Comparison of ENCODE assay signal across 8 mouse cellular contexts in genomic region chr1:74034736-74035135, GRCm38 (mm10).
A peak's percentile ranks its signal among the peaks of the same experiment; 100 is the strongest.
DNase-seq lines count a peak whose midpoint lies in the region; ATAC-seq lines count a peak whose summit lies in the region.
"Had no signal": no experiment of that assay in that cellular context is flagged by ENCODE, and none has a peak within 500 bp of the region (broad histone marks: within the 10 kb centered on the region; RNA-seq: fewer than 3 reads in every experiment).

No protein-coding gene starts in this region.

- no peaks in the 10 kb centered on the region for H3K36me3 ChIP-seq in lung, embryonic 16.5 days (ENCODE audit: control insufficient read depth, insufficient read depth, low read length)
- H3K36me3 ChIP-seq in forebrain, embryonic 11.5 days (ENCODE audit: control insufficient read depth, insufficient read depth, low read length): no peaks in the 10 kb centered on the region

- peak overlapping the region; percentile 78; the same call in 1 of the 2 replicates for H3K9ac ChIP-seq in lung, embryonic 16.5 days (ENCODE audit: low read length)
- H3K9ac ChIP-seq in forebrain, embryonic 11.5 days (ENCODE audit: low read length): no peak overlapping the region

- H3K4me3 ChIP-seq in lung, embryonic 16.5 days (ENCODE audit: low read length): peak overlapping the region; percentile 67
- no peak overlapping the region for H3K4me3 ChIP-seq in forebrain, embryonic 11.5 days (ENCODE audit: low read depth, low read length)

- DNase-seq in 416B (ENCODE audit: low read depth): peak; percentile 55
- no peak for DNase-seq in forebrain, embryonic 11.5 days (ENCODE audit: low spot score)
- no peak for DNase-seq in urinary bladder, postnatal 4 days (ENCODE audit: low spot score in 2 of 2)
- DNase-seq: cerebellum, postnatal 10 days had no signal

- 63% methylated on average over 2 of the region's 2 CpGs for WGBS in lung, embryonic 16.5 days
- 80% methylated on average over 2 of the region's 2 CpGs for WGBS in forebrain, embryonic 11.5 days

- H3K4me1 ChIP-seq in lung, embryonic 16.5 days (replicated peaks; ENCODE audit: control insufficient read depth, insufficient read depth, low read length): peaks cover 72% of the 10 kb centered on the region
- H3K4me1 ChIP-seq in forebrain, embryonic 11.5 days (replicated peaks; ENCODE audit: control insufficient read depth, insufficient read depth, low read length): peaks cover 6% of the 10 kb centered on the region; the same call in 1 of the 2 replicates

- no peaks in the 10 kb centered on the region for H3K9me3 ChIP-seq in lung, embryonic 16.5 days (ENCODE audit: control insufficient read depth, low read length)
- H3K9me3 ChIP-seq in forebrain, embryonic 11.5 days (ENCODE audit: control insufficient read depth, low read length): no peaks in the 10 kb centered on the region

- H3K4me2 ChIP-seq in lung, embryonic 16.5 days (ENCODE audit: low read depth, low read length): peak overlapping the region; percentile 72
- H3K4me2 ChIP-seq in forebrain, embryonic 11.5 days (ENCODE audit: low read depth, low read length, severe bottlenecking): no peak overlapping the region

- ATAC-seq in common myeloid progenitor, adult 5-6 weeks (replicated peaks; ENCODE audit: low read depth, poor library complexity, severe bottlenecking): peak; percentile 71
- ATAC-seq in hematopoietic stem cell, adult 5-6 weeks (replicated peaks in 1 of 2; ENCODE audit: insufficient read depth in 1 of 2, low FRiP score in 2 of 2, low TSS enrichment in 1 of 2, low read depth in 1 of 2, poor library complexity in 2 of 2, severe bottlenecking in 2 of 2): peak; percentile 71 to 81
- ATAC-seq in lung, embryonic 16.5 days (ENCODE audit: low read depth): peak; percentile 11
- no peak for ATAC-seq in inflammation-experienced regulatory T-cells, adult 6 months
- no peak for ATAC-seq in forebrain, embryonic 11.5 days (replicated peaks; ENCODE audit: low FRiP score)

- H3K27ac ChIP-seq in lung, embryonic 16.5 days (ENCODE audit: low read length): peak overlapping the region; percentile 17; the same call in 1 of the 2 replicates
- H3K27ac ChIP-seq in forebrain, embryonic 11.5 days (ENCODE audit: low read depth, low read length): no peak overlapping the region

- no peaks in the 10 kb centered on the region for H3K27me3 ChIP-seq in lung, embryonic 16.5 days (ENCODE audit: control insufficient read depth, insufficient read depth, low read depth, low read length)
- H3K27me3 ChIP-seq in forebrain, embryonic 11.5 days (ENCODE audit: control insufficient read depth, insufficient read depth, low read length): peaks cover 10% of the 10 kb centered on the region

Comparison
In these comparisons a context has a peak if more than half of its experiments do, and no peak if none do; other contexts are left out.
1. ATAC-seq: peak in common myeloid progenitor, adult 5-6 weeks (single experiment), hematopoietic stem cell, adult 5-6 weeks (2 of 2) and lung, embryonic 16.5 days (single experiment); none in inflammation-experienced regulatory T-cells, adult 6 months (single experiment) and forebrain, embryonic 11.5 days (single experiment).